Mouse (Mus musculus): ENCODE measurements around the gene Mrpl57.

GRCm38 (mm10) chr14:57811844-57812243 lies 14.2 kb upstream of the Mrpl57 start:
- TF ChIP-seq CTCF (IDR thresholded peaks at IDR 0.05; ENCODE audit: borderline replicate concordance, insufficient read depth, low read depth, low read length), result no peak
- no peak for TF ChIP-seq POLR2A (IDR thresholded peaks at IDR 0.05; ENCODE audit: borderline replicate concordance, insufficient read depth, low read length)

Measured in cerebellum, adult 2 months (tissue).